Mouse (Mus musculus): Measurements from ENCODE around the gene Card10.
A peak's percentile ranks its signal among the peaks of the same experiment; 100 is the strongest.

Gene Card10

GRCm38 (mm10) chr15:78801971-78802741 lies 686 bp downstream of the Card10 start:
- DNase-seq (ENCODE audit: low read depth, low spot score): no peak

GRCm38 (mm10) chr15:78801571-78801970 lies 1.3 kb downstream of the Card10 start:
- DNase-seq (ENCODE audit: low read depth, low spot score): no peak

GRCm38 (mm10) chr15:78799029-78799428 lies 3.8 kb downstream of the Card10 start:
- DNase-seq (ENCODE audit: low read depth, low spot score): no peak

- DNase-seq (ENCODE audit: low read depth, low spot score): no peak
These were observed 5.8 kb downstream of the Card10 start for GRCm38 (mm10) chr15:78797060-78797329.

GRCm38 (mm10) chr15:78796196-78797059 lies 6.4 kb downstream of the Card10 start:
- peak; percentile 58 for DNase-seq (ENCODE audit: low read depth, low spot score)

GRCm38 (mm10) chr15:78790990-78791389 lies 11.9 kb downstream of the Card10 start:
- DNase-seq (ENCODE audit: low read depth, low spot score): no peak

GRCm38 (mm10) chr15:78790451-78790850 lies 12.4 kb downstream of the Card10 start:
- DNase-seq (ENCODE audit: low read depth, low spot score): no peak

GRCm38 (mm10) chr15:78789721-78790323 lies 13.0 kb downstream of the Card10 start:
- DNase-seq (ENCODE audit: low read depth, low spot score): no peak

- DNase-seq (ENCODE audit: low read depth, low spot score): no peak
These were observed 14.8 kb downstream of the Card10 start for GRCm38 (mm10) chr15:78788042-78788441.

- no peak for DNase-seq (ENCODE audit: low read depth, low spot score)
These were observed 15.5 kb downstream of the Card10 start for GRCm38 (mm10) chr15:78787287-78787856.

- DNase-seq (ENCODE audit: low read depth, low spot score): peak; percentile 70
These were observed 16.4 kb downstream of the Card10 start for GRCm38 (mm10) chr15:78786411-78786818.

GRCm38 (mm10) chr15:78785961-78786360 lies 16.9 kb downstream of the Card10 start:
- peak; percentile 46 for DNase-seq (ENCODE audit: low read depth, low spot score)

GRCm38 (mm10) chr15:78785258-78785657 lies 17.6 kb downstream of the Card10 start:
- no peak for DNase-seq (ENCODE audit: low read depth, low spot score)

- no peak for DNase-seq (ENCODE audit: low read depth, low spot score)
These were observed 18.3 kb downstream of the Card10 start for GRCm38 (mm10) chr15:78784520-78784919.

- no peak for DNase-seq (ENCODE audit: low read depth, low spot score)
These were observed 20.3 kb downstream of the Card10 start for GRCm38 (mm10) chr15:78782348-78783103.

GRCm38 (mm10) chr15:78780908-78781307 lies 21.9 kb downstream of the Card10 start:
- no peak for DNase-seq (ENCODE audit: low read depth, low spot score)

GRCm38 (mm10) chr15:78780359-78780758 lies 22.5 kb downstream of the Card10 start:
- DNase-seq (ENCODE audit: low read depth, low spot score): no peak

GRCm38 (mm10) chr15:78779690-78780089 lies 23.2 kb downstream of the Card10 start:
- DNase-seq (ENCODE audit: low read depth, low spot score): no peak

GRCm38 (mm10) chr15:78779253-78779652 lies 23.6 kb downstream of the Card10 start:
- DNase-seq (ENCODE audit: low read depth, low spot score): no peak

- peak; percentile 84 for DNase-seq (ENCODE audit: low read depth, low spot score)
These were observed 24.6 kb downstream of the Card10 start for GRCm38 (mm10) chr15:78778077-78778870.

All from 3T3-L1 (cell line).